Mouse (Mus musculus): ENCODE measurements around the gene Slc2a4. TPM values are rescaled to one million over a fixed set of nuclear protein-coding genes. Genes with fewer than 3 reads are reported as not detected.

Slc2a4 gene
- polyA plus RNA-seq, 1 experiment from 2014 or later = 34.1 TPM

GRCm38 (mm10) chr11:69984431-69984830 is 36.4 kb upstream of the Slc2a4 start:
- H3K4me3 ChIP-seq (replicated peaks) = no peak overlapping the region

GRCm38 (mm10) chr11:69983377-69983776 is 35.4 kb upstream of the Slc2a4 start:
- peak overlapping the region; percentile 98 for H3K9ac ChIP-seq (replicated peaks)
- no peak overlapping the region for H3K27ac ChIP-seq
- peaks cover 28% of the 10 kb centered on the region for H3K4me1 ChIP-seq (replicated peaks)
- ATAC-seq (ENCODE audit: insufficient number of reproducible peaks, insufficient read depth, low FRiP score, low TSS enrichment, low read depth) = no peak
- peaks cover 62% of the 10 kb centered on the region for H3K36me3 ChIP-seq
- 86% methylated on average over 4 of the region's 4 CpGs for WGBS
- H3K9me3 ChIP-seq = no peaks in the 10 kb centered on the region
- peak overlapping the region; percentile 93 for H3K4me2 ChIP-seq
- H3K27me3 ChIP-seq = no peaks in the 10 kb centered on the region
- H3K4me3 ChIP-seq (replicated peaks) = peak overlapping the region; percentile 90

More at GRCm38 (mm10) chr11:69984431-69984830, 36.4 kb upstream of the Slc2a4 start:
- no peaks in the 10 kb centered on the region for H3K9me3 ChIP-seq
- no peak for ATAC-seq (ENCODE audit: insufficient number of reproducible peaks, insufficient read depth, low FRiP score, low TSS enrichment, low read depth)
- no peak overlapping the region for H3K27ac ChIP-seq
- no peak overlapping the region for H3K4me2 ChIP-seq
- no peaks in the 10 kb centered on the region for H3K27me3 ChIP-seq
- H3K36me3 ChIP-seq = peaks cover 67% of the 10 kb centered on the region
- H3K9ac ChIP-seq (replicated peaks) = no peak overlapping the region
- 90% methylated on average over 8 of the region's 8 CpGs for WGBS
- H3K4me1 ChIP-seq (replicated peaks) = peaks cover 22% of the 10 kb centered on the region

GRCm38 (mm10) chr11:69982877-69983276 is 34.9 kb upstream of the Slc2a4 start:
- no peaks in the 10 kb centered on the region for H3K9me3 ChIP-seq
- H3K4me2 ChIP-seq = peak overlapping the region; percentile 93
- no peak for ATAC-seq (ENCODE audit: insufficient number of reproducible peaks, insufficient read depth, low FRiP score, low TSS enrichment, low read depth)
- H3K4me1 ChIP-seq (replicated peaks) = peaks cover 28% of the 10 kb centered on the region
- H3K27ac ChIP-seq = peak overlapping the region; percentile 50; the same call in 1 of the 2 replicates
- H3K36me3 ChIP-seq = peaks cover 59% of the 10 kb centered on the region
- no peaks in the 10 kb centered on the region for H3K27me3 ChIP-seq
- 30% methylated on average over 5 of the region's 5 CpGs for WGBS
- H3K9ac ChIP-seq (replicated peaks) = peak overlapping the region; percentile 98
- peak overlapping the region; percentile 90 for H3K4me3 ChIP-seq (replicated peaks)

GRCm38 (mm10) chr11:69982225-69982624 is 34.2 kb upstream of the Slc2a4 start, which contains the start of gene Elp5:
Gene Elp5, minus strand, starts transcription at chr11:69982517.
- H3K27me3 ChIP-seq = no peaks in the 10 kb centered on the region
- peaks cover 28% of the 10 kb centered on the region for H3K4me1 ChIP-seq (replicated peaks)
- peak within 1 kb of the TSS; percentile 98 for H3K9ac ChIP-seq (replicated peaks)
- 63% methylated on average over 8 of the region's 8 CpGs for WGBS
- H3K27ac ChIP-seq = peak within 1 kb of the TSS; percentile 98
- H3K9me3 ChIP-seq = no peaks in the 10 kb centered on the region
- H3K36me3 ChIP-seq = peaks cover 58% of the 10 kb centered on the region
- ATAC-seq (ENCODE audit: insufficient number of reproducible peaks, insufficient read depth, low FRiP score, low TSS enrichment, low read depth) = no peak
- H3K4me2 ChIP-seq = peak within 1 kb of the TSS; percentile 93
- peak within 1 kb of the TSS; percentile 90 for H3K4me3 ChIP-seq (replicated peaks)

GRCm38 (mm10) chr11:69981141-69981762 is 33.3 kb upstream of the Slc2a4 start, which contains the start of gene Ctdnep1:
Gene Ctdnep1, plus strand, starts transcription at chr11:69981156.
- H3K9me3 ChIP-seq = no peaks in the 10 kb centered on the region
- peak within 1 kb of the TSS; percentile 93 for H3K4me2 ChIP-seq
- WGBS = 1% methylated on average over 42 of the region's 43 CpGs
- H3K36me3 ChIP-seq = peaks cover 58% of the 10 kb centered on the region
- peak within 1 kb of the TSS; percentile 90 for H3K4me3 ChIP-seq (replicated peaks)
- peak; percentile 28 for ATAC-seq (ENCODE audit: insufficient number of reproducible peaks, insufficient read depth, low FRiP score, low TSS enrichment, low read depth)
- H3K27ac ChIP-seq = peak within 1 kb of the TSS; percentile 98
- H3K4me1 ChIP-seq (replicated peaks) = peaks cover 28% of the 10 kb centered on the region
- no peaks in the 10 kb centered on the region for H3K27me3 ChIP-seq
- peak within 1 kb of the TSS; percentile 98 for H3K9ac ChIP-seq (replicated peaks)

GRCm38 (mm10) chr11:69980196-69981140 is 32.5 kb upstream of the Slc2a4 start:
- Histone ChIP-seq H3K9ac (replicated peaks) (peak overlapping the region; percentile 98), H3K36me3 (peaks cover 58% of the 10 kb centered on the region)
- ATAC-seq (ENCODE audit: insufficient number of reproducible peaks, insufficient read depth, low FRiP score, low TSS enrichment, low read depth) = peak; percentile 90

GRCm38 (mm10) chr11:69979827-69980195 is 31.8 kb upstream of the Slc2a4 start:
- no peak; the same call in 1 of the 2 replicates for ATAC-seq (ENCODE audit: insufficient number of reproducible peaks, insufficient read depth, low FRiP score, low TSS enrichment, low read depth)
- Histone ChIP-seq H3K9me3 (no peaks in the 10 kb centered on the region), H3K36me3 (peaks cover 58% of the 10 kb centered on the region), H3K4me2 (peak overlapping the region; percentile 93), H3K27me3 (no peaks in the 10 kb centered on the region), H3K9ac (replicated peaks) (peak overlapping the region; percentile 98), H3K4me1 (replicated peaks) (peaks cover 28% of the 10 kb centered on the region), H3K27ac (peak overlapping the region; percentile 98), H3K4me3 (replicated peaks) (peak overlapping the region; percentile 90)
- WGBS = 3% methylated on average over 16 of the region's 16 CpGs

More at GRCm38 (mm10) chr11:69980196-69981140, 32.5 kb upstream of the Slc2a4 start:
- H3K4me2 ChIP-seq = peak overlapping the region; percentile 93
- peaks cover 28% of the 10 kb centered on the region for H3K4me1 ChIP-seq (replicated peaks)
- no peaks in the 10 kb centered on the region for H3K27me3 ChIP-seq
- H3K4me3 ChIP-seq (replicated peaks) = peak overlapping the region; percentile 90
- H3K27ac ChIP-seq = peak overlapping the region; percentile 98
- H3K9me3 ChIP-seq = no peaks in the 10 kb centered on the region
- under 1% methylated on average over 47 of the region's 60 CpGs for WGBS

GRCm38 (mm10) chr11:69976271-69976670 is 28.3 kb upstream of the Slc2a4 start:
- WGBS = 89% methylated on average over 4 of the region's 4 CpGs
- no peak overlapping the region for H3K4me2 ChIP-seq
- no peaks in the 10 kb centered on the region for H3K27me3 ChIP-seq
- H3K36me3 ChIP-seq = peaks cover 73% of the 10 kb centered on the region
- H3K4me3 ChIP-seq (replicated peaks) = no peak overlapping the region
- H3K4me1 ChIP-seq (replicated peaks) = peaks cover 8% of the 10 kb centered on the region; the same call in 1 of the 2 replicates
- H3K9me3 ChIP-seq = no peaks in the 10 kb centered on the region
- no peak for ATAC-seq (ENCODE audit: insufficient number of reproducible peaks, insufficient read depth, low FRiP score, low TSS enrichment, low read depth)
- no peak overlapping the region for H3K9ac ChIP-seq (replicated peaks)
- no peak overlapping the region for H3K27ac ChIP-seq

GRCm38 (mm10) chr11:69974907-69975306 is 26.9 kb upstream of the Slc2a4 start:
- no peaks in the 10 kb centered on the region for H3K27me3 ChIP-seq

GRCm38 (mm10) chr11:69970775-69971174 is 22.8 kb upstream of the Slc2a4 start:
- H3K4me2 ChIP-seq = no peak overlapping the region
- no peaks in the 10 kb centered on the region for H3K9me3 ChIP-seq
- H3K36me3 ChIP-seq = peaks cover 79% of the 10 kb centered on the region
- 84% methylated on average over 3 of the region's 3 CpGs for WGBS
- no peak overlapping the region for H3K4me3 ChIP-seq (replicated peaks)
- peaks cover 13% of the 10 kb centered on the region for H3K4me1 ChIP-seq (replicated peaks)
- no peak for ATAC-seq (ENCODE audit: insufficient number of reproducible peaks, insufficient read depth, low FRiP score, low TSS enrichment, low read depth)
- peaks cover 30% of the 10 kb centered on the region for H3K27me3 ChIP-seq
- no peak overlapping the region for H3K27ac ChIP-seq
- no peak overlapping the region for H3K9ac ChIP-seq (replicated peaks)

More at GRCm38 (mm10) chr11:69974907-69975306, 26.9 kb upstream of the Slc2a4 start:
- no peak overlapping the region for H3K4me2 ChIP-seq
- H3K4me3 ChIP-seq (replicated peaks) = no peak overlapping the region
- H3K27ac ChIP-seq = no peak overlapping the region
- WGBS = 91% methylated on average over 2 of the region's 2 CpGs
- H3K9ac ChIP-seq (replicated peaks) = no peak overlapping the region
- peaks cover 8% of the 10 kb centered on the region; the same call in 1 of the 2 replicates for H3K4me1 ChIP-seq (replicated peaks)
- ATAC-seq (ENCODE audit: insufficient number of reproducible peaks, insufficient read depth, low FRiP score, low TSS enrichment, low read depth) = no peak
- peaks cover 83% of the 10 kb centered on the region for H3K36me3 ChIP-seq
- H3K9me3 ChIP-seq = no peaks in the 10 kb centered on the region

- no peak overlapping the region for H3K4me3 ChIP-seq (replicated peaks)
Measured at GRCm38 (mm10) chr11:69970222-69970621, 22.2 kb upstream of the Slc2a4 start.

More at GRCm38 (mm10) chr11:69970222-69970621, 22.2 kb upstream of the Slc2a4 start:
- peaks cover 73% of the 10 kb centered on the region for H3K36me3 ChIP-seq
- no peak overlapping the region for H3K4me2 ChIP-seq
- peaks cover 16% of the 10 kb centered on the region for H3K4me1 ChIP-seq (replicated peaks)
- H3K9ac ChIP-seq (replicated peaks) = no peak overlapping the region
- H3K9me3 ChIP-seq = no peaks in the 10 kb centered on the region
- H3K27me3 ChIP-seq = peaks cover 35% of the 10 kb centered on the region
- H3K27ac ChIP-seq = 0 out of 2 replicates have a peak overlapping the region, but pooled peaks have one; percentile 5
- WGBS = 78% methylated on average over 6 of the region's 6 CpGs
- no peak for ATAC-seq (ENCODE audit: insufficient number of reproducible peaks, insufficient read depth, low FRiP score, low TSS enrichment, low read depth)
